ENCODE assay signal across 29 mouse cellular contexts in genomic region chr7:119616531-119616930, GRCm38 (mm10). TPM values are rescaled to one million over a fixed set of nuclear protein-coding genes. Genes with fewer than 3 reads are reported as not detected.
A peak's percentile ranks its signal among the peaks of the same experiment; 100 is the strongest.
DNase-seq lines count a peak whose midpoint lies in the region; ATAC-seq lines count a peak whose summit lies in the region.
"Had no signal": no experiment of that assay in that cellular context is flagged by ENCODE, and none has a peak within 500 bp of the region (broad histone marks: within the 10 kb centered on the region; RNA-seq: fewer than 3 reads in every experiment).

No protein-coding gene starts in this region.

- 68% methylated on average over 1 of the region's 1 CpGs for WGBS in limb, embryonic 11.5 days
- 70% methylated on average over 1 of the region's 1 CpGs for WGBS in limb, embryonic 10.5 days

- DNase-seq in cerebellum, adult 9-11 months: peak; percentile 2
- no peak for DNase-seq in cerebellum, adult 18-20 months
- DNase-seq in kidney, adult 11 months: peak; percentile 61
- no peak for DNase-seq in kidney, postnatal 10 days
- DNase-seq in limb, embryonic 11.5 days (ENCODE audit: low spot score): peak; percentile 7
- DNase-seq in limb, embryonic 10.5 days (ENCODE audit: low spot score): no peak
- no peak for DNase-seq in layer of hippocampus, adult 9-10 months (ENCODE audit: low spot score)
- DNase-seq: adrenal gland, adult 8-10 months; cerebellum, adult 11 months; gastrocnemius, postnatal 25 days; heart, adult 18-20 months; heart, postnatal 4 days; lung, embryonic 14.5 days; lung, postnatal 14 days; midbrain, embryonic 14.5 days; right cerebral cortex, postnatal 25 days had no signal

- no peaks in the 10 kb centered on the region for H3K27me3 ChIP-seq in limb, embryonic 11.5 days (ENCODE audit: control insufficient read depth, insufficient read depth, low read length)
- H3K27me3 ChIP-seq in limb, embryonic 10.5 days (ENCODE audit: low read depth, poor library complexity, severe bottlenecking): no peaks in the 10 kb centered on the region
- H3K27me3 ChIP-seq: embryonic facial prominence, embryonic 13.5 days; forebrain, embryonic 15.5 days; hindbrain, embryonic 13.5 days; limb, embryonic 15.5 days; liver, embryonic 15.5 days; neural tube, embryonic 15.5 days; stomach, embryonic 15.5 days had no signal

- no peak overlapping the region for H3K4me3 ChIP-seq in limb, embryonic 11.5 days (ENCODE audit: low read depth, low read length)
- H3K4me3 ChIP-seq in limb, embryonic 10.5 days: no peak overlapping the region
- H3K4me3 ChIP-seq: embryonic facial prominence, embryonic 13.5 days; forebrain, embryonic 10.5 days; forebrain, embryonic 15.5 days; hindbrain, embryonic 13.5 days; limb, embryonic 15.5 days; liver, embryonic 15.5 days; neural tube, embryonic 15.5 days; stomach, embryonic 15.5 days had no signal

- no peaks in the 10 kb centered on the region for H3K9me3 ChIP-seq in limb, embryonic 11.5 days (ENCODE audit: control insufficient read depth, low read length)
- H3K9me3 ChIP-seq in limb, embryonic 10.5 days (replicated peaks): no peaks in the 10 kb centered on the region
- H3K9me3 ChIP-seq: embryonic facial prominence, embryonic 13.5 days; forebrain, embryonic 10.5 days; forebrain, embryonic 15.5 days; hindbrain, embryonic 13.5 days; limb, embryonic 15.5 days; liver, embryonic 15.5 days; neural tube, embryonic 15.5 days; stomach, embryonic 15.5 days had no signal

- H3K27ac ChIP-seq in limb, embryonic 11.5 days (replicated peaks; ENCODE audit: low read depth, low read length): no peak overlapping the region
- no peak overlapping the region for H3K27ac ChIP-seq in limb, embryonic 10.5 days
- H3K27ac ChIP-seq: embryonic facial prominence, embryonic 13.5 days; forebrain, embryonic 10.5 days; forebrain, embryonic 15.5 days; hindbrain, embryonic 13.5 days; limb, embryonic 15.5 days; liver, embryonic 15.5 days; neural tube, embryonic 15.5 days; stomach, embryonic 15.5 days had no signal

- no peaks in the 10 kb centered on the region for H3K36me3 ChIP-seq in limb, embryonic 11.5 days (ENCODE audit: control insufficient read depth, insufficient read depth, low read length)
- H3K36me3 ChIP-seq in limb, embryonic 10.5 days: no peaks in the 10 kb centered on the region
- H3K36me3 ChIP-seq: embryonic facial prominence, embryonic 13.5 days; forebrain, embryonic 10.5 days; forebrain, embryonic 15.5 days; hindbrain, embryonic 13.5 days; limb, embryonic 15.5 days; liver, embryonic 15.5 days; neural tube, embryonic 15.5 days; stomach, embryonic 15.5 days had no signal

- no peak overlapping the region for H3K4me2 ChIP-seq in limb, embryonic 11.5 days (ENCODE audit: low read depth, severe bottlenecking)
- H3K4me2 ChIP-seq: embryonic facial prominence, embryonic 13.5 days; forebrain, embryonic 15.5 days; heart, embryonic 11.5 days; hindbrain, embryonic 13.5 days; limb, embryonic 15.5 days; liver, embryonic 15.5 days; lung, embryonic 14.5 days; neural tube, embryonic 15.5 days; stomach, embryonic 15.5 days had no signal

- H3K9ac ChIP-seq in limb, embryonic 11.5 days (ENCODE audit: low read length): no peak overlapping the region
- H3K9ac ChIP-seq: embryonic facial prominence, embryonic 13.5 days; forebrain, embryonic 15.5 days; hindbrain, embryonic 13.5 days; limb, embryonic 15.5 days; liver, embryonic 15.5 days; lung, embryonic 14.5 days; neural tube, embryonic 15.5 days; stomach, embryonic 15.5 days had no signal

- no peak for ATAC-seq in limb, embryonic 11.5 days (ENCODE audit: insufficient number of reproducible peaks, low FRiP score, low TSS enrichment, low read depth)
- ATAC-seq: forebrain, embryonic 15.5 days; intestine, embryonic 16.5 days had no signal

- no peaks in the 10 kb centered on the region for H3K4me1 ChIP-seq in limb, embryonic 11.5 days (ENCODE audit: control insufficient read depth, insufficient read depth, low read length)
- H3K4me1 ChIP-seq in limb, embryonic 10.5 days: no peaks in the 10 kb centered on the region
- H3K4me1 ChIP-seq: embryonic facial prominence, embryonic 13.5 days; forebrain, embryonic 10.5 days; forebrain, embryonic 15.5 days; hindbrain, embryonic 13.5 days; limb, embryonic 15.5 days; neural tube, embryonic 15.5 days; stomach, embryonic 15.5 days had no signal

RNA-seq across cellular contexts. Expression of gene Acsm1, which starts 9.7 kb away (rescaled TPM):
- polyA plus RNA-seq in limb, embryonic 11.5 days (2014; fragmentation: Nextera tagmentation; extraction: Ambion mirVana): not detected in 2 replicates
- not detected in 2 replicates for polyA plus RNA-seq in limb, embryonic 10.5 days (2016; fragmentation: Nextera tagmentation; extraction: Ambion mirVana)
- polyA plus RNA-seq: C2C12; embryonic facial prominence, embryonic 13.5 days; forebrain, embryonic 10.5 days; forebrain, embryonic 15.5 days; frontal cortex, adult 2 months; heart, embryonic 11.5 days; hindbrain, embryonic 13.5 days; limb, embryonic 15.5 days; midbrain, embryonic 14.5 days; neural tube, embryonic 15.5 days; urinary bladder, adult 2 months had no signal

Comparison
In these comparisons a context has a peak if more than half of its experiments do, and no peak if none do; other contexts are left out.
1. DNase-seq: peak in cerebellum, adult 9-11 months (single experiment), kidney, adult 11 months (single experiment) and limb, embryonic 11.5 days (single experiment); none in cerebellum, adult 18-20 months (0 of 2), kidney, postnatal 10 days (single experiment), limb, embryonic 10.5 days (single experiment) and layer of hippocampus, adult 9-10 months (single experiment).